Mouse (Mus musculus) gastrocnemius, adult 2 months (tissue): ENCODE measurements around the gene Vmn1r17. TPM values are rescaled to one million over a fixed set of nuclear protein-coding genes. Genes with fewer than 3 reads are reported as not detected.
"Not testable (repeated sequence)": the region's sequence is repeated elsewhere in the genome, so short reads cannot be mapped to it uniquely, and the experiment has no call there.

ENCODE experiments used
- DNase-seq: peaks from one replicate; pipeline ENCODE4 v3.0.0; 2022
- H3K27ac ChIP-seq: fragments of 200-600 bp; 2 replicates; pipeline ENCODE4 v1.8.1; 2022; ENCODE audit warnings: mild to moderate bottlenecking
- H3K4me3 ChIP-seq: fragments of 200-600 bp; 2 replicates; pipeline ENCODE4 v1.8.1; 2022; ENCODE audit warnings: mild to moderate bottlenecking, moderate library complexity
- CTCF ChIP-seq: fragments of 200-600 bp; IDR thresholded peaks from 2 replicates; pipeline ENCODE4 v1.8.1; 2022; ENCODE audit warnings: antibody characterized with exemption, mild to moderate bottlenecking, moderate library complexity
- intact Hi-C: fragments of 180-260 bp; cut with DNase I; formaldehyde crosslinking; loops from one replicate; pipeline ENCODE4 v1.15.1; 2025
- long read RNA-seq, 2 experiments: library from polyadenylated mRNA; stranded (forward); transcript quantifications; one replicate each; pipeline ENCODE4 v2.0.0; 2021
- total RNA-seq, 2 experiments: library from RNA; stranded (reverse); gene quantifications; 2 replicates each; pipeline ENCODE4 v1.2.3; 2021

Gene Vmn1r17
- total RNA-seq, result not detected
- long read RNA-seq, experiment 1, result 0 reads
- long read RNA-seq, experiment 2, result 0 reads

GRCm38 (mm10) chr6:57363627-57364026 lies at the start of gene Vmn1r17:
Gene Vmn1r17, minus strand, starts transcription at chr6:57363727.
- Histone ChIP-seq H3K4me3 (no peak within 1 kb of the TSS), H3K27ac (no peak within 1 kb of the TSS)
- DNase-seq, result no peak
- no peak for TF ChIP-seq CTCF
- intact Hi-C loops, result no loop called here

- intact Hi-C loops, H3K4me3 ChIP-seq, DNase-seq, H3K27ac ChIP-seq: not testable (repeated sequence)
Observed at GRCm38 (mm10) chr6:57403480-57403879, 40.0 kb upstream of the Vmn1r17 start, which contains the start of gene Vmn1r19. Gene Vmn1r19, plus strand, starts transcription at chr6:57403780.

- no peak for TF ChIP-seq CTCF
- intact Hi-C loops, result no loop called here
- no peak for DNase-seq
Observed at GRCm38 (mm10) chr6:57395683-57396082, 32.2 kb upstream of the Vmn1r17 start, which contains the start of gene Vmn1r18. Gene Vmn1r18, minus strand, starts transcription at chr6:57395783.

GRCm38 (mm10) chr6:57367496-57367895 lies 4.0 kb upstream of the Vmn1r17 start:
- no peak overlapping the region for H3K4me3 ChIP-seq
- TF ChIP-seq CTCF, result no peak
- no peak for DNase-seq
- no peak overlapping the region for H3K27ac ChIP-seq
- intact Hi-C loops, result no loop called here

More at GRCm38 (mm10) chr6:57395683-57396082, 32.2 kb upstream of the Vmn1r17 start, which contains the start of gene Vmn1r18:
- Histone ChIP-seq H3K27ac (no peak within 1 kb of the TSS), H3K4me3 (no peak within 1 kb of the TSS)

GRCm38 (mm10) chr6:57365866-57366265 lies 2.3 kb upstream of the Vmn1r17 start:
- intact Hi-C loops, H3K4me3 ChIP-seq, DNase-seq, H3K27ac ChIP-seq: not testable (repeated sequence)

- intact Hi-C loops, result no loop called here
- H3K27ac ChIP-seq, result no peak overlapping the region
- no peak overlapping the region for H3K4me3 ChIP-seq
- TF ChIP-seq CTCF, result no peak
- no peak for DNase-seq
Observed at GRCm38 (mm10) chr6:57356864-57357263, 6.7 kb downstream of the Vmn1r17 start.

- no peak for TF ChIP-seq CTCF
- intact Hi-C loops, result no loop called here
- Histone ChIP-seq H3K27ac (no peak within 1 kb of the TSS), H3K4me3 (no peak within 1 kb of the TSS)
- no peak for DNase-seq
Observed at GRCm38 (mm10) chr6:57329394-57329793, 34.1 kb downstream of the Vmn1r17 start, which contains the start of gene Vmn1r16. Gene Vmn1r16, minus strand, starts transcription at chr6:57329494.

- intact Hi-C loops, result no loop called here
- no peak overlapping the region for H3K4me3 ChIP-seq
- no peak for TF ChIP-seq CTCF
- DNase-seq, result no peak
- no peak overlapping the region for H3K27ac ChIP-seq
Observed at GRCm38 (mm10) chr6:57326176-57326575, 37.4 kb downstream of the Vmn1r17 start.

Other genes with a start within 250 kb of the Vmn1r17 start
- gene Vmn1r11, start 230.3 kb downstream of the Vmn1r17 start, total RNA-seq, result not detected
- not detected for gene Vmn1r12, start 206.8 kb downstream of the Vmn1r17 start, total RNA-seq
- not detected for gene Vmn1r13, start 160.4 kb downstream of the Vmn1r17 start, total RNA-seq
- not detected for gene Vmn1r14, start 132.0 kb downstream of the Vmn1r17 start, total RNA-seq
- not detected for gene Vmn1r15, start 105.8 kb downstream of the Vmn1r17 start, total RNA-seq
- not detected for gene Vmn1r16, start 34.2 kb downstream of the Vmn1r17 start, total RNA-seq
- not detected for gene Vmn1r18, start 32.1 kb upstream of the Vmn1r17 start, total RNA-seq
- gene Vmn1r19, start 40.1 kb upstream of the Vmn1r17 start, total RNA-seq, result not detected
- not detected for gene Vmn1r20, start 65.2 kb upstream of the Vmn1r17 start, total RNA-seq
- 10 to 100 TPM; 10.9 to 21.9 TPM for gene Ppm1k, start 171.7 kb upstream of the Vmn1r17 start, total RNA-seq
- gene Herc6, start 217.3 kb upstream of the Vmn1r17 start, total RNA-seq, result 1 to 10 TPM; 1.5 to 1.6 TPM